Mouse (Mus musculus) heart, adult 2 months (tissue): ENCODE results near the gene Rragb. TPM values are rescaled to one million over a fixed set of nuclear protein-coding genes. Genes with fewer than 3 reads are reported as not detected.
"Not testable (repeated sequence)": the region's sequence is repeated elsewhere in the genome, so short reads cannot be mapped to it uniquely, and the experiment has no call there.

Experiments
- DNase-seq, 2 experiments: peaks; one replicate each; pipeline ENCODE4 v3.0.0; 2021
- H3K27ac ChIP-seq: fragments of 200-600 bp; 2 replicates; pipeline ENCODE4 v1.8.1; 2022
- H3K27me3 ChIP-seq: fragments of 200-500 bp; 2 replicates; pipeline ENCODE4 v1.6.1; 2012; ENCODE audit warnings: mild to moderate bottlenecking, low read length, inconsistent platforms, mixed read lengths; ENCODE audit not compliant: control insufficient read depth, insufficient read depth
- H3K36me3 ChIP-seq: fragments of 200-500 bp; 2 replicates; pipeline ENCODE4 v1.6.1; 2012; ENCODE audit warnings: low read length, inconsistent platforms; ENCODE audit not compliant: control insufficient read depth, insufficient read depth
- H3K4me1 ChIP-seq: fragments of 200-500 bp; 2 replicates; pipeline ENCODE4 v1.6.1; 2011; ENCODE audit warnings: low read length; ENCODE audit not compliant: control insufficient read depth, insufficient read depth
- H3K4me3 ChIP-seq: fragments of 200-600 bp; 2 replicates; pipeline ENCODE4 v1.8.1; 2022
- H3K79me2 ChIP-seq: fragments of 200-500 bp; replicated peaks from 2 replicates; pipeline ENCODE4 v1.6.1; 2012; ENCODE audit warnings: mild to moderate bottlenecking, inconsistent platforms, low read length, moderate library complexity, mixed read lengths; ENCODE audit not compliant: control insufficient read depth, insufficient read depth
- H3K9ac ChIP-seq: fragments of 200-500 bp; 2 replicates; pipeline ENCODE4 v1.6.1; 2012; ENCODE audit warnings: low read depth, mild to moderate bottlenecking, control low read depth, inconsistent platforms, low read length, mixed read lengths
- CTCF ChIP-seq: fragments of 200-600 bp; IDR thresholded peaks from 2 replicates; pipeline ENCODE4 v1.8.1; 2022; ENCODE audit warnings: antibody characterized with exemption, mild to moderate bottlenecking, moderate library complexity
- EP300 ChIP-seq: fragments of 200-500 bp; IDR thresholded peaks from 2 replicates; pipeline ENCODE4 v1.6.1; 2011; ENCODE audit warnings: low read depth, low read length, control low read depth; ENCODE audit not compliant: insufficient read depth
- POLR2A ChIP-seq: fragments of 200-500 bp; IDR thresholded peaks from 2 replicates; pipeline ENCODE4 v1.6.1; 2011; ENCODE audit warnings: mild to moderate bottlenecking, low read depth, low read length, control low read depth; ENCODE audit not compliant: insufficient read depth
- WGBS: fragments of 180-500 bp; shearing (Covaris S2); methylation state at CpG from one replicate; pipeline ENCODE4 v1.1.7; 2018; 5-methylcytosine and 5-hydroxymethylcytosine counted together
- intact Hi-C: fragments of 180-260 bp; cut with DNase I; formaldehyde crosslinking; loops from one replicate; pipeline ENCODE4 v1.15.1; 2025
- polyA plus RNA-seq: library from polyadenylated mRNA; depleted of rRNA; stranded (reverse); fragments of >200 nt; gene quantifications from 2 replicates; pipeline ENCODE4 v1.2.3, GENCODE M21; 2012; rRNA removed
- total RNA-seq, 2 experiments: library from RNA; stranded (reverse); gene quantifications; 2 replicates each; pipeline ENCODE4 v1.2.3; 2021

The Rragb gene
- total and polyA plus RNA-seq, 3 experiments, result 2.0 to 4.0 (median 3.6) TPM

DNA sequence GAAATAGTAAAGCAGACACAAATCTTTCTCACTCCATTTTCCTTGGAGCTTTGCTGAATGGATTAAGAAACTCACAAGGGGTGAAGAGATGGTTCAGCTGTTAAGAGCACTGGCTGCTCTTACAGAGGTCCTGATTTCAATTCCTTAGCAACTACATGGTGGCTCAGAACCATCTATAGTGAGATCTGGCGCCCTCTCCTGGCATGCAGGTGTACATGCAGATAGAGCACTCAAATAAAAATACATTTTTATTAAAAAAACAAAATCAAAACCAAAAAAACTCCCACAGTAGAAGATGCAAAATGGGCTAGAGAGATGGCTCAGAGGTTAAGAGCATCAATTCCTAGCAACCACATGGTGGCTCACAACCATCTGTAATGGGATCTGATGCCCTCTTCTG is 35.0 kb downstream of the Rragb start:
- Histone ChIP-seq H3K79me2 (no peaks in the 10 kb centered on the region), H3K27ac (no peak overlapping the region), H3K27me3 (no peaks in the 10 kb centered on the region), H3K9ac (no peak overlapping the region), H3K36me3 (no peaks in the 10 kb centered on the region), H3K4me3 (no peak overlapping the region), H3K4me1 (no peaks in the 10 kb centered on the region)
- 11% methylated on average over 1 of the region's 1 CpGs for WGBS
- TF ChIP-seq EP300 (no peak), CTCF (peak; percentile 61), POLR2A (no peak)
- intact Hi-C loops, result no loop called here
- DNase-seq, result no peak

DNA sequence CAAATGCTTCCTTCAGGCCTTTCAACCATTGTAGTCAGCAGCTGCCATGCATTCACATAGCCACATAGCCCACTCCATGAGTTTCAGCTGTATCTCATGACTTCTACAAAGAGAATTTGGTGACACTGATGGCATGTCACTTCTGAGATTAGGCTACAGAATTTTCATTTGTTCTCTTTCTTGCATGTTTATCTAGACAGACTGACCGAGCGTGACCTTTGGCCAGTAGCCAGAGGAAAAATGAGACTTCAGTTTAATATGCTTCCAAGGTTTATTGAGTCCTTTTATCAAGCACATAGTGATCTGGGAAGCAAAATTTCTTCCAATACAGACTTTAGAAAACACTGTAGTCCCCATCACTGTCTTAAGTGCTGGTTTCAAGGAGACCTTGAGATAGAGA is 42.4 kb downstream of the Rragb start:
- TF ChIP-seq CTCF (no peak), POLR2A (no peak), EP300 (no peak)
- Histone ChIP-seq H3K4me1 (no peaks in the 10 kb centered on the region), H3K9ac (no peak overlapping the region), H3K27me3 (no peaks in the 10 kb centered on the region), H3K79me2 (no peaks in the 10 kb centered on the region), H3K36me3 (no peaks in the 10 kb centered on the region), H3K4me3 (no peak overlapping the region), H3K27ac (no peak overlapping the region)
- WGBS, result 37% methylated on average over 2 of the region's 2 CpGs
- no peak for DNase-seq
- intact Hi-C loops, result no loop called here

DNA sequence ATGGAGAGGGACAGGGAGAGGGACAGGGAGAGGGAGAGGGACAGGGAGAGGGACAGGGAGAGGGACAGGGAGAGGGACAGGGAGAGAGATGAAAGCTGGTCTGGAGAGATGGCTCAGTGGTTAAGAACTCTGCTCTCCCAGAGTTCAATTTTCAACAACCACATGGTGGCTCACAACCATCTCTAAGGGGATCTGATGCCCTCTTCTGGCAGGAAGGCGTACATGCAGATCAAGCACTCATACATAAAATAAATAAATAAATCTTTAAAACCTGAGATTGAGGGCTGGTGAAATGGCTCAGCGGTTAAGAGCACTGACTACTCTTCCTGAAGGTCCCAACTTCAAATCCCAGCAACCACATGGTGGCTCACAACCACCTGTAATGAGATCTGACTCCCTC is 59.4 kb downstream of the Rragb start:
- H3K27ac ChIP-seq, H3K27me3 ChIP-seq, H3K36me3 ChIP-seq, H3K4me1 ChIP-seq, H3K4me3 ChIP-seq, H3K79me2 ChIP-seq, DNase-seq, intact Hi-C loops, H3K9ac ChIP-seq: not testable (repeated sequence)
- 80% methylated on average over 2 of the region's 2 CpGs for WGBS
- peak; percentile 55 for TF ChIP-seq CTCF

DNA sequence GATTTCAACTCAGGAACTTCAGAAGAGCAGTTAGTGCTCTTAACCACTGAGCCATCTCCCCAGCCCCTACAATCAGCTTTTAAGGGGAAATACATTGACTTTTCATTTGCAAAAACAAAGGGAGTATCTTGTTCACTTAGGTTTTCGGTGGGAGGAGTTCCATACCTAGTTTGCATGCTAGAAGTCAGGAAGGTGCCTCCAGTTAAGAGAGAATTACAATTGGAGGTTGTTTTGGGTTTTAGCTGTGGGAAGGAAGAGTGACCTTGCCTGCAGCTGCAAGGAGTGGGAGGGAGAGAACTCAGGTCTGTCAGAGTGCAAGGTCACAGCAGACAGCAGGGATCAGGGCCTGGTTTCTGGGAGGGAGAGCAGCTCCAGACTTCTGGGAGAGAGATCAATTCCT is 71.3 kb downstream of the Rragb start:
- no peak for TF ChIP-seq POLR2A
- TF ChIP-seq CTCF, result no peak
- TF ChIP-seq EP300, result no peak
- Histone ChIP-seq H3K27ac (no peak overlapping the region), H3K4me3 (no peak overlapping the region), H3K79me2 (no peaks in the 10 kb centered on the region), H3K27me3 (no peaks in the 10 kb centered on the region), H3K9ac (no peak overlapping the region), H3K36me3 (no peaks in the 10 kb centered on the region), H3K4me1 (no peaks in the 10 kb centered on the region)
- intact Hi-C loops, result no loop called here
- DNase-seq, result no peak
- WGBS, result 50% methylated on average over 1 of the region's 1 CpGs

Other genes with a start within 250 kb of the Rragb start
- not detected for gene Usp51, start 133.5 kb upstream of the Rragb start, total RNA-seq
- 0.15 TPM in 1 of 2 replicates, not detected in the other for gene Usp51, start 133.5 kb upstream of the Rragb start, polyA plus RNA-seq
- gene Mageh1, start 102.4 kb upstream of the Rragb start, total RNA-seq, result 10 to 100 TPM; 10.3 to 10.9 TPM
- gene Mageh1, start 102.4 kb upstream of the Rragb start, polyA plus RNA-seq, result 4.0 and 5.7 TPM in 2 replicates
- gene Foxr2, start 21.2 kb upstream of the Rragb start, total RNA-seq, result not detected
- gene Foxr2, start 21.2 kb upstream of the Rragb start, polyA plus RNA-seq, result not detected in 2 replicates
- gene Klf8, start 97.5 kb downstream of the Rragb start, total RNA-seq, result under 1 TPM; 0.13 to 0.20 TPM
- 0.21 and 0.35 TPM in 2 replicates for gene Klf8, start 97.5 kb downstream of the Rragb start, polyA plus RNA-seq